Mouse (Mus musculus) frontal cortex, postnatal 14 days (tissue): Measurements from ENCODE around the gene Adra1d.

Source experiments
- DNase-seq, 2 experiments: peaks; one replicate each; pipeline ENCODE4 v3.0.0; 2022; ENCODE audit warnings: low spot score in 2 of 2

The Adra1d gene

GRCm38 (mm10) chr2:131496125-131496820, 65.8 kb downstream of the Adra1d start:
- DNase-seq = no peak
